Mouse (Mus musculus) T-cell, adult 2 months (primary cell): ENCODE measurements around the gene Shroom1.

ENCODE experiments used
- DNase-seq: peaks from one replicate; pipeline ENCODE4 v3.0.0; 2022; ENCODE audit warnings: low spot score

Shroom1 gene

DNA sequence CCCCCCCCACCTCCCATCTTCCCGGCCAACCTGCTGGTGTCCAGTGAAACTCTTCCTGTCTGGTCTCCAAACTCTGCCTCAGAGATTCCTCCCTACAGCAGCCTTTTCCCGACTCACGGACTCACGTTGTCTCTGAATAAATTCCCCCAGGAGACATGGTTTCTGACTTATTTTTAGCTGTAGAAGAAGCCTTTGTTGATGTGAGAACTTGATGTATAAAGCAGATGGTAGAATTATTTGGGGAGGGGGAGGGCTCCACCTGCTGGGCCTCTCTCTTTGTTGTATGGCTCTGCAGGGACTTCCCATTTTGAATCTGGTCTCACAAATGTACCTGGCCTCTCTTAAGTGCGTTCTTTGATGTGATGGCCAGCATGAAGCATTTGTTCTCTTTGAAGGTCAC lies 53.3 kb downstream of the Shroom1 start:
- DNase-seq: no peak

DNA sequence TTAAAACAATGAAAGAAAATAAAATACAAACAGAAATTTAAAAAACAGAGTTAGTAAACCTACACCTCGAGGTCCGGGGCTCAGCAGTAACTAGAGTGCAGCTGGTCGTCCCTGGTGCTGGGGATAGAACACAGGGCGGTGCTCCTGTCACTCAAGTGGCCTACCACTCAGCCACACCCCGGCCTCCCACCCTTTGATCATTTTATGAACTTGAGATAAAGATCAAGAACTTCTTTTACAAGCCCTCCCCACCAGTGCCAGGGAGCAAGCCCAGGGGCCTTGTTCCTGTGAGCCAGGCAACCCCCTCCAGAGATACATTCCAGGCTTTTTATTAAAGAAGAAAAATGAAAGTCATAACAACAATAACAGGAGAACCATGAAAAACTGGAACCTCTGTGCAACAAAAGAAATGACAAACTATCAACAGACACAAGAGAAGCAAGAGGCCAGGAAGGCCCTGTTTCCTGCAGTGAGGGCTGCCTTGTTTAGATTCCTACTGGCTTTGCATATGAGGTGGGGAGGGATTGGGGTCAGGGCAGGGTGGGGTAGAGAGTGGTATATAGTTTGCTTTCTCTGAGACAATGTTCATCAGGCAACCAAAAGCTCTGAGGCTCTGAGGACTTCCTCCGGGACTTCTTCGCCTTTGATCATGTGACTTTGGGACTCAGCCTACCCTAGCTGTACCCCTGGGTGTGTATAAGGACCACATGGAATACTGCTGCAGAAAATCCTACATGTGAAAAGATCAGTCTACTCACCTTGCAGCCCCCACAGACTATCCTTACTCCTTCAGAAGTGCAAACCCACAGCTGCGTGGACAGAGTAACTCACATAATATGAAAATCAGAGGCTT lies 60.0 kb downstream of the Shroom1 start:
- peak; percentile 61 for DNase-seq
